Mouse (Mus musculus): ENCODE data around the gene Cops4.
A peak's percentile ranks its signal among the peaks of the same experiment; 100 is the strongest.

The Cops4 gene

GRCm38 (mm10) chr5:100518049-100519026 is at the start of gene Cops4:
Cops4 (plus strand) TSS chr5:100518309.
- DNase-seq = peak; percentile 96 to 98

GRCm38 (mm10) chr5:100476328-100476727 is 41.8 kb upstream of the Cops4 start:
- DNase-seq = peak in 1 of 2 experiments; percentile 10

DNA sequence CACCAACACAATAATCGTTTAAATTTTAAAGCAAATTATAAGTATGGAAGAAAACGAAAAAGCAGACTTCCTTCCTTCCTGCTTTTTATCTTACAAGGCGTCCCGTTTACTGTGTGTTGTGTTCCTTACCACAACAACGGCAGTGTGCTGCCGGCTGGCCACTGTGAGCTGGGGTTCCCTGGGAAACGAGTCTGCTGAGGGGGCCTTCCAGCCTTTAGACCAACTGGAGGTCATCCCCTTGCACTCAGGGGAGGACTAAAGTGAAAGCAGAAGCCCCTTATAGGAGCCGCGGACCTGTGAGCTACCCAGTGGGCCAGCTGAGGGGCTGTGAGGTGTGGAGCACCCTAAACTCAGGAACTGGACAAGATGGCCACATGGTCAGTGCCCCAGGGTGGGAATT is 40.5 kb upstream of the Cops4 start:
- no peak for DNase-seq

GRCm38 (mm10) chr5:100483569-100483968 is 34.5 kb upstream of the Cops4 start:
- DNase-seq = no peak

GRCm38 (mm10) chr5:100487120-100487519 is 31.0 kb upstream of the Cops4 start:
- no peak for DNase-seq

- DNase-seq = no peak
These were observed 29.9 kb upstream of the Cops4 start for GRCm38 (mm10) chr5:100488231-100488630.

DNA sequence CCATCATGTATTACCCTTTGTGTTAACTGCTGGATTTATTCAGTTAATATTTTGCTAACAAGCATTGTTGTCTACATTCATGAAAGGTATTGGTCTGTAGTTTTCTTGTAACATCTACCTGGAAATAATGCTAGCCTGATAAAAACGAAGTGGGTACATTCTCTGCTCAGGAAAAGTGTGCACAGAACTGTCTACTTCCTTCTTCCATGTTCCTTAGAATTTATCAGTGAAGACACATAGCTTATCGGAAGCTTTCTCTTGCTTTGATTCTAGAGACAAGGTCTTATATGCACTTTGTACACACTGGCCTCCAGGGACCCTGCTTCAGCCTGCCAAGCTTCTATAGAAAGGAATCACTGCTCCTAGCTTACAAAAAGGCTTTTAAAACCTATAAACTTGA is 28.8 kb upstream of the Cops4 start:
- DNase-seq = no peak

DNA sequence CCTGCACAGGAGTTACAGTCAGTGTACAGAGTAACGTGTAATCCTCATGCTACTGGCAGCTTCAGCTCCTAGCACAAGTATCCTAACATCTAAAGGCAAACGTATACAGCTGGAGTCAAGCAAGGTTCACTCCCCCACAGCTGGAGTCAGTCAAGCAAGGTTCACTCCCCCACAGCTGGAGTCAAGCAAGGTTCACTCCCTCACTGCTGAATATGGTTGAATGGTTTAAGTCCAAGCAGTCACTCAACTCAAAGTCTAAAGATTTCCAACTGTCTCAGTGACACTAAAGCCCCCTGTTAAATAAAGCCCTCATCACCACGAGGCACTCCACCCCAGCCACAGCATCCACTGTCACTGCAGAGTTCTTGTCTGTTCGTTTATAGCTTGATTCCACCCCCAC is 26.4 kb upstream of the Cops4 start:
- no peak for DNase-seq

GRCm38 (mm10) chr5:100498436-100499180 is 19.5 kb upstream of the Cops4 start:
- DNase-seq = peak; percentile 82 to 88

GRCm38 (mm10) chr5:100499243-100499642 is 18.9 kb upstream of the Cops4 start:
- DNase-seq = no peak

DNA sequence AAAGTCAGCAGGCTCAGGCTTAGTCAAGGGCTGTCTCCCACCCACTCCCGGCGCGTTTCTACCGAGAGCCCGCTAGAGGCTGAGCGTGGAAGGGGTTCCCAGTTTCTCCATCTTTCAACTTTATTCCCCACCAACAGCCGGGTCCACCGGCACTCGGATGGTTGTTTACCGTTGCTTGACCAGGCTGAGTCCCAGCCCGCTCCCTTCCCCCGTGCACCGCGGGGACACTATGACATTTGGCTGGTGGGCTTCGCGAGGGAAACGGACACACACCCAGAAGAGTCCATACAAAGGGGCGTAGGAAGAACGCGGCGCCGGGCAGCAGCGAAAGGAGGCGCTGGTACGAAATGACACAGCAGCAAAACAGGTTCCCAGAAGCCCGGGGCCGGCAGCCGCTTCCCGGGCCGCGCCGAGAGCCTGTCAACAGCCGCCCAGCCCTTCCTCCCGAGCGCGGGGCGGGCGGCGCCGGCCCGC is 18.2 kb upstream of the Cops4 start:
- DNase-seq = peak; percentile 52 to 64

- peak; percentile 87 to 93 for DNase-seq
These were observed 17.6 kb upstream of the Cops4 start, which contains the start of gene Lin54 for GRCm38 (mm10) chr5:100500458-100500961. Lin54 (minus strand) TSS chr5:100500639.

GRCm38 (mm10) chr5:100501267-100501666 is 16.8 kb upstream of the Cops4 start:
- no peak for DNase-seq

GRCm38 (mm10) chr5:100509247-100509646 is 8.9 kb upstream of the Cops4 start:
- DNase-seq = no peak

- no peak for DNase-seq
These were observed 5.5 kb upstream of the Cops4 start for GRCm38 (mm10) chr5:100512576-100512975.

DNA sequence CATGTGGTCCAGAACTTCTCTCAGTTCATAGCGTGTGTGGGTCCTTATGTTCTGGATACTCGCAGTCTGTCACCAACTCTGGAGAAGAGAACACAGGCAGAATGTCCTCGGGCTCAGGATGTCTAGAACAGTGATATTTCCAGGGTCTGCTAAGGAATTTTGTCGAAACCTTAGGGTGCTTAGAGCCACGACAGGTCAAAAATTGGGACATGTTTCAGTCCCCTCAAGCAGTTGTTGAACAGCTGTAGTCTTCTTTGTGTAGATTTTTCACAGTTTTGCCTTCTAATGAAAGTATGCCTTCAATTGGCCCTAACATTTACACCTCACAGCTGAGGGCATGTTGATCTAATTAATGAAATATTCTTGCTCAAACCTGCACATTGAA is 910 bp downstream of the Cops4 start:
- no peak for DNase-seq

DNA sequence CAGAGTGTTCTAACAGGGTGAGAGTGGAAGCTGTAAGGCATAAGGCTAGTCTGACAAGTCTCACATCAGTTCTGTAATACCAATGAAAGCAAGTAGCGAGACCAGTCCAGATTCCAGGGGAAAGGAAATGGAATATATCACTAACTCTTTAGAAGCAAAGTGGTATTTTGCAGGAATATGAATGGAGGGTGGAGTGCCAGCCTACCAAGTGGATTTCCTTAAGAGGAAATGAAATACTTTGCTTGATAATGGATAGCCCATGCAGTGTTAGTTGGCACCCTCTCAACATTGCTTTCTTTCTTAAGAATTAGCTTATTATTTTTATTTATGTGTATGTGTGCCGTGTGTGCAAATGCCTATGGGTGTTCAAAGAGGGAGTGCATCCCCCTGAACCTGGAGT is 2.1 kb downstream of the Cops4 start:
- DNase-seq = no peak

DNA sequence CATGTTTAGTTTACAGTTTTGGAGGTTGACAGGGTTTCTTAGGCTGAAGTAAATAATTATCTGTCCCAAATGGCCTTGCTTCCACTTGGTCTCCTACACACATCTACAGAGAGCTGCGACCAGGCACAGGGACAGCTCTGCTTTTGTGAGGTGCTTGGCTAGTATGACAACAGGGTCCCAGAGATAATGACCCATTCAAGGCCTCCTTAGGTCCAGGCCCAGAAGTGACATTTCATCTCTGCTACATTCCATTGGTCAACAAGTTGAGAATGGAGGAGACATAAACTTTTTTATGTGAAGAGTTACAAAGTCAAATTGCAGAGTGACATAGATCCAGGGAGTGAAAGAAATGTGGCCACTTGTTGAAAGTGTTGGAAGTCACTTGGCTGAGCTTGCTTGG is 5.2 kb downstream of the Cops4 start:
- DNase-seq = no peak

DNA sequence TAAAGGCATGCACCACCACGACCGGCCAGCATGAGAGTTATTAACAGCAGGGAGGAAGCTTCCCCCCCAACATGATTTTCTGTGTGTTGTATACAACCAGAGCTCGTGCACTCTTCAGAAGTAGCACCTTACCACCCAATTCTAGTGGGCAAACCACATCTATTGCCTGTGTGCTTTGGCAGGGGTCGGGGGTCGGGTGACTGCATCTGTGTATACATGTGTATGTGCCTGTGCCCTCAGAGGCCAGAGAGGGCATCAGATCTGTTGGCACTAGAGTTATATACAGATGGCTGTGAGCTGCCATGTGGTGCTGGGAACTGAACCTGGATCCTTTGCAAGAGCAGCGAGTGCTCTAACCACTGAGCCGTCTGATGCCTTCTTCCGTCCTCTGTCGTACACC is 6.8 kb downstream of the Cops4 start:
- DNase-seq = no peak

- DNase-seq = no peak
These were observed 7.5 kb downstream of the Cops4 start for GRCm38 (mm10) chr5:100525620-100526019.

- DNase-seq = peak; percentile 47 to 51
These were observed 8.1 kb downstream of the Cops4 start for GRCm38 (mm10) chr5:100526164-100526563.

GRCm38 (mm10) chr5:100535826-100536225 is 17.7 kb downstream of the Cops4 start:
- no peak for DNase-seq

DNA sequence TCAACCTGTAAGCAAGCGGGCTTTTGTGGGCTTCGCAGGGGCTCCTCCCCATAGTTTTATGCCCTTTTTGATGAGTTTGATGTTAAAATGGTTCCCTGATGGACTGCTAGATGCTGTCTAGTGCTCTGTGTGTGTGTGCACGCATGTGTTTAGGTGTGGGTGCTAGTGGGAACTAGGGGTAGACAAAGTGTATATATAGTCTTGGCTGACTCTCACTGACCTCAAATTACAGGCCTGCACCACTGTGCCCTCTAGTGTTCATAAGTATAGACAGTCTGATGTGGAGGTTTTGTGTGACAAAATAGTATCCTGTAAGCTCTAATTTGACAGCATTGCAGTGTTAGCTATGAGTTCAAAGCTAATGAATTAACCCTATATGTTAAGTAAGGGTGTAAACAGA is 18.5 kb downstream of the Cops4 start:
- DNase-seq = no peak

All from thymus, postnatal 36 days (tissue).